Mouse (Mus musculus): ENCODE measurements around the gene Cmtr2.

Cmtr2 gene

GRCm38 (mm10) chr8:110215365-110215764 is at the start of gene Cmtr2:
TSS of gene Cmtr2 (plus strand) at chr8:110215665.
- in situ Hi-C loops (cut with MboI), result no loop called here

GRCm38 (mm10) chr8:110166270-110166669 is 49.2 kb upstream of the Cmtr2 start:
- in situ Hi-C loops (cut with MboI), result no loop called here

DNA sequence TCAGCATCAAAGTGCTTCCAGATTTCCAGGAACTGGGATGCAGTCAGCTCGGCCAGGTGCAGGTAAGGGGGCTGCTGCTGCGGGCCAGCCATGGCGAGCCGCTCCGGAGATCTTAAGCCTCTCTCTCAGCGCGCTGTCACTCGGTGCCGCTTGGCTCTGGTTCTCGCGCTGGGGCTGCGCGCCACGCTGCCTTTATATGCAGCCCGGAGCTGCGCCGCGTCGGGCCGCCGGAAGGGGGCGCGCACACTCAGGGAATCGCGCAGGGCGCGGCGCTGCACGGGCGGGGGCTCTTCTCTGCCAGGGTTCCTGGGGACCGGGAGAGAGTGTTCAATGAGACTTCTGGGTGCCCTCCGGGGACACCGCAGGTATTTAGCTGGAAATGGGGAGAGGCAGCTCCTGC is 47.4 kb upstream of the Cmtr2 start, which contains the start of gene Calb2:
TSS of gene Calb2 (minus strand) at position 165 of the 400 bp plus-strand sequence.
- in situ Hi-C loops (cut with MboI), result no loop called here

GRCm38 (mm10) chr8:110172161-110172560 is 43.3 kb upstream of the Cmtr2 start:
- in situ Hi-C loops (cut with MboI), result no loop called here

DNA sequence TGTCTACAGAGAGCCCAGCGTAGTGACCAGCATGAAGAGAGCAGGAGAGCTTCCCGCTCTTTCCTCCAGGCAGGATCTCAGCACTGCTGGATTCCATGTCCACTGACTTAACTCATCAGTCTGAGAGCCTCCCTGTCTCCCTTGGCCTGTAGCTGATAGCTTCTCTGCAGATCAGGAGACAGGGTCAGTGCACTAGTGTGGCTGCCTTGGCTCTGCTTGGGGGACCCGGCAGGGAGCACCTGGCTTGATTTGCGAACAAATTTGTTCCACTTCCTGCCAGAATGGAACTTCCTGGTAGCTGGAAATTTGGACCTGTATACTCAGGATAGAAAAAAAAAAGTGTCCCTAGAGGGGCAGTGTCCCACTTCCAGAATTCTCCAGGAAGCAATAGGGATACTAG is 40.6 kb upstream of the Cmtr2 start:
- in situ Hi-C loops (cut with MboI), result no loop called here

DNA sequence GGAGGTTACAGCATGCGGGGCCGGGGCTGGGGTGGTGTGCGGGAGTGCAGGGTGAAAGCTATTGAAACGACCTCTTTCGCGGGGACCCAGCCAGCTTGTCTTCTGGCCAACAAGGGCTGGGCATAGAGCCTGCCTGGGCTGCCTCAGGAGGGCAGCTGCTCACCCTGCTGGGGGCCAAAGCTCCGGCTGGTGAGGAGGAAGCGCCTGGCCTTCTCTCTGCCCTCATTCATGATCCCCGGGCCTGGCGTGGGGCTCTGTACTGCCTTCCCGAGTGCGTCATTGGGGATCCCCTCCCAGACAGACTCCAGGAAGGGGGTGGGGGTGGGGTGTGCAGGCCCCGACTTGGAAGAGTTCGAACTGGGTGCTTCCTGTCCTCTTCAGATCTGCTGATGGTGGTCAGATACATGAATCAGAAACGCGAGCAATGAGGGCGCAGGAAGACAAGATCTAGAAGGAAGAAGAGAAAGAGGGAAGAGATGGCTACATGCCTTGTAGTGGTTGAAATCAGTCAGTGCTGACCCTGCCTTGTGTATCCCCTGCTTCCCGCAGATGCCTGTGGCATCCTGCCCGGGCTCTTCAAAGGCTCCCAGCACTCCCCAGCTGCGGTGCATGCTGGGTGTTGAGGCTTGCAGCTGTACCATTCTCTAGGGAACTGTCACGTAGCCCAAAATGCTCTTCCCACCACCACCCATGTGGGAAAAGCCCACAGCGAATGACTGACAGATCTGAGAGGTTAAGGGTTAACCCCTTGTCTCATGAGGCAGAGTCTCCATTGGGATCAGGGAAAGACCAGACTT is 37.9 kb upstream of the Cmtr2 start:
- in situ Hi-C loops (cut with MboI), result no loop called here

DNA sequence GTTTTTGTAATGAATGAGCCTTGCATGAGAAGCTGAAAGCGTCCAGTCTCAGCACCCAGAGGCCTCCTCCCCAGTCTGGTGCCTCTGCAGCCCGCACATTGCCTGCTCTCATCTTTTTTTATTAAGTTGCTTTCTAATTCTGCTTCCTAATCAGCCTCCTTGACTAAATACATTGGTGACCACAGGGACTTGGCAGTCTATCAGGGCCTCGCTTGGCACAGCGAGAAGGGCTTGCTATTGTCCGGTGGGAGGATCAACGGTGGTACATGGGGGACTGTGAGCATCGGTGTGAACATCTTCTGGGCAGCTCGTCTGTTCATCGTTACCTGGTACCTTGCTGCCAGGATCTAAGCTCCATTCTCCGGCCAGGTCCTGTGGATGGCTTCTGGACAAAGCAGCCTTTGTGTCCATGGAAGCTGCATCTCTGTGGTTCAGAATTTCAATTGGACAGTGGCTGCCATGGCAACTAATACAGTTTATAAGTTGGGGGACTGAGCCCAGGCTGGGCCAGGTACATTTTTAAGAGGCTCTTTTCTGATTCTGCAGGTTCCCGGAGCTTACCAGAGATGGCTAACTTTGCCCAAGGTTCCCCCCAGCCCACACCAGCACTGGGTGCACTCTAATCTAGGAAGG is 32.6 kb upstream of the Cmtr2 start:
- in situ Hi-C loops (cut with MboI), result no loop called here

GRCm38 (mm10) chr8:110183748-110184147 is 31.7 kb upstream of the Cmtr2 start:
- in situ Hi-C loops (cut with MboI), result no loop called here

DNA sequence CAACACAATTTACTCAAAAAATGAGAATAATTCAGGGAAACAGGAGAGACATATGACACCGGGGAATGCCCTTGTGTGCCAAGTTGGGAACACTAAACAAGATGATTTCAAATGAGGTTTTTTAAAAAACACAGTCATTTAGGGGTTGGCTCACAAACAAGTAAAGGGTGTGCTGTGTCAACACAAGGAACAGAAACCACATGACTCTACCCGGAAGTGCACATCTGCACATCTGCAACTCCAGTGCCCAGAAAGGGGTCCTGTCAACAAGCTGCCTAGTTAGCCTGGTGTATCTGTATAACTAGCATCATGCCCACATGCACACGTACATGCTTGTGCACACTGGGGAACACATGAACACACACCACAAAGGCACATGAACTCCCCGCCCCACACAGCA is 29.9 kb upstream of the Cmtr2 start:
- in situ Hi-C loops (cut with MboI), result no loop called here

DNA sequence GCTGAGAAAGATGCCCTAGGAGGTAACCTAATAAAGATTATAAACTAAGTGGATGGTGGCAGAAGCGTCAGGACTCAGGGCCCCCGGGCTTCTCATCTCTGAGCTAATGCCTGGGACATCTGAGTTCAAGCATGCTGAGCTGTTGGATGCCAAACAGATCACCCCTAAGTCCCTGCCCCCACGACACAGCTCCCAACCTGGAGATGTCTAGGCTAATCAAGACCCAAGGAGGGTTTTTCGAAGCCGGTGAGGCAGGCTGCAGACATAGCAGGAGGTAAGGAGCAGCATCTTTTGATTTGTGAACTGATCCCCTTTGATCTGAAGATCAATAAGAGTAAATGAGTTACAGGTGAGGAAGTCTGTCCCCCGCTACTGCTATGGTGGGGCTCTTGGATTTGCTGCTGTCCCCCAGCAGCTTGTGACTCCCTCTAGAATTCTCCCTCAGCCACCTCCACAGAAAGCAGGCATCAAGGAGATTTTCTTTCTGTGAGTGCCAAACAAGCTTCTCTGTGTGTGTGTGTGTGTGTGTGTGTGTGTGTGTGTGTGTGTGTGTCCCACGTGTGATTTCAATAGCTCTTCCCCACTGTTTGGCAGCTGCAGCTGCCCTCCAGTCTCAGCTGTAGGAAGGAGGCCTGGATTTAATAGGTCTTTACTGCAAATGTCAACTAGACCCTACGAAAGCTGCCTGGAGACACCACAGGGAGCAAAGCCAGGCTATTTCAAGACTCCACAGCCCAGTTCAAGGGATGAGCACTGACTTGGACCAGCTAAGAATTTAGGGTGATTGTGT is 26.3 kb upstream of the Cmtr2 start:
- in situ Hi-C loops (cut with MboI), result no loop called here

- in situ Hi-C loops (cut with MboI), result no loop called here
Measured at GRCm38 (mm10) chr8:110196678-110197077, 18.8 kb upstream of the Cmtr2 start.

- in situ Hi-C loops (cut with MboI), result no loop called here
Measured at GRCm38 (mm10) chr8:110201806-110202205, 13.7 kb upstream of the Cmtr2 start.

GRCm38 (mm10) chr8:110216253-110216652 is 788 bp downstream of the Cmtr2 start:
- in situ Hi-C loops (cut with MboI), result no loop called here

GRCm38 (mm10) chr8:110217198-110217597 is 1.7 kb downstream of the Cmtr2 start:
- in situ Hi-C loops (cut with MboI), result no loop called here

- in situ Hi-C loops (cut with MboI), result no loop called here
Measured at GRCm38 (mm10) chr8:110217681-110218131, 2.2 kb downstream of the Cmtr2 start.

- in situ Hi-C loops (cut with MboI), result no loop called here
Measured at GRCm38 (mm10) chr8:110218511-110218910, 3.0 kb downstream of the Cmtr2 start.

- in situ Hi-C loops (cut with MboI), result no loop called here
Measured at GRCm38 (mm10) chr8:110220936-110221335, 5.5 kb downstream of the Cmtr2 start.

GRCm38 (mm10) chr8:110230803-110231202 is 15.3 kb downstream of the Cmtr2 start:
- in situ Hi-C loops (cut with MboI), result no loop called here

DNA sequence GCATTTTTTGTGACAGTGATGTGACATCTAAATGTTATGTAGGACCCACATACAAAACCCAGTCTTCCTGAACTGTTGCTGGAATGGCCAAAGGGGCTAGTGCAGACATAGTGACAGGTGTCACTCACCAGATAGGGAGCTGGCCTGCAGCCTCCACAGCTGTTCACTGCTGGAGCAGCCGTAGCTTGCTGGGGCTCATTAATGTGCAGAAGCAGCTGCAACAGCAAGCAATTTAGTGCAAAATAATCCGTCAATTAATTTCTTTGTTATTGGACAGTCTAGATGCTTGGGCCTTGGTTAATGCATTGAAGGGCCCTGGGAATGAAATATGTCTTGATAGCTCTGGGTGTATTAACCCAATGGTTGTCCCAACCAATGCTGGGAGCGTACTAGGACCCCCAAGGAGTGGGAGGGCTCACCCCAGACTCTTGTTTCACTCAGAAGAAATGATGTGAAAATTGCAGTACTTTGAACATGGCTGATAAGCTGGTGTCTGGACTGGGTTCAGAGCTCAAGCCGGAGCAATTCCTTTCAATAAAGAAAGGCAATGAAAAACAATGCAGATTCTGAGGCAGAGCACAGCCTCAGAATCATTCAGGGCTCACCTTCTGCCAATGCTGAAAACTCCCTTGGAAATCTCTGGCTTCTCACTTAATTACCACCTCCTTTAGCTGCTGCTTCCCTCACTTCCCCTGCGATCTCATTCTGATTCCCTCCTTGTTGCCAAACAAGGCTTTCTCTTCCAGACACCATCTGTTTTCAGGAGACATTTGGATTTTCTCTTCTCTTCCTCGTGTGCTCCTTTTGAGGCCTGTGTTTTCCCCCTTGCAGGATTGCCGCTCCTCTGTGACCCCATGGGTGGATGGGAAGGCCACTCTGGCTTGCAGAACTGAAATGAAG is 27.1 kb downstream of the Cmtr2 start:
- in situ Hi-C loops (cut with MboI), result no loop called here

DNA sequence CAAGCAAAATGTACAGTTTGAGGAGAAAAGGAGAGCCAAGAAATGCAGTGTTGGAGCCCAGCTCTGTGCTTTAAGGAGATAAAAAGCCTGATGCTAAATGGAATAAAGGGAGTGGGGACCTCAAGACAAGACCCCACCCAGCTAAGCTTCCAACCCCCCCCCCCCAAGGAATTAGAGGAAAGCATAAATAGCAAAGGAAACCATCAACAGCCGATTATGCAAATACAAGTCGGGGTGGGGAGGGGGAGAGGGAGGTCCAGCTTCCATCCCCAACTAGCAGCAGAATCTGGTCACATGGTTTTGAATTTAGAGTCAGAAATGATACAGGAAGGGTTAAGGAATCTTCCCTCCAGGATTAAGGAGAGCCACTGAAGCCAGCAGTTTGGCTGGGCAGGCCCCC is 29.1 kb downstream of the Cmtr2 start:
- in situ Hi-C loops (cut with MboI), result no loop called here

DNA sequence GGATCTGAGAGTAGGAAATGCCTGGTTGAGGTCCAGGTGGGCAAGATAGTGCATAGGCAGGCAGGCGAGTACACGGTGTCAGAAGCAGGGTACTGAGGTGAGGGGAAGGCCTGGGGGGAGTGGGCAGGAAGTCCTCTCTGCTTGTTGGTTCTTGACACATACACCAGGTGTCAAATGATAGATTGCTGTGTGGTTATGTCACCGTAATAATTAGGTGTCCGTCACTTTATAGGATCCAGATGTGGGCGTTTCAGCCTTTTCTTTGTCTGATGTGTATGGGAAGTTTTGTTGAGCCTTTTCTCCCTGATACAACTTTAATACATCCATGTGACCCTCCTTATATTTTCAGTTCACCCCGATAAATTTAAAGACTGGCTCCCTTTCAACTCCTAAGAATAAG is 31.8 kb downstream of the Cmtr2 start:
- in situ Hi-C loops (cut with MboI), result no loop called here
